Mouse (Mus musculus) mouse trophoblast stem cell (cell line): ENCODE data around the gene 9330161L09Rik.

ENCODE experiments used
- in situ Hi-C, 2 experiments: fragments of 300-500 bp; cut with MseI, MboI; formaldehyde crosslinking; loops; 2 replicates in 1 of 2; 3 replicates in 1 of 2; pipeline ENCODE4 v1.15.1; 2025

Gene 9330161L09Rik

GRCm38 (mm10) chr12:103389348-103389727 is 18.3 kb downstream of the 9330161L09Rik start:
- in situ Hi-C loops: no loop called here

GRCm38 (mm10) chr12:103388505-103389347 is 18.9 kb downstream of the 9330161L09Rik start, which contains the start of gene Otub2:
TSS of gene Otub2 (plus strand) at chr12:103388682.
- in situ Hi-C loops: no loop called here

- in situ Hi-C loops: no loop called here
Measured at GRCm38 (mm10) chr12:103380226-103380625, 27.4 kb downstream of the 9330161L09Rik start.

GRCm38 (mm10) chr12:103376774-103377173 is 30.8 kb downstream of the 9330161L09Rik start:
- in situ Hi-C loops: no loop called here

- in situ Hi-C loops: no loop called here
Measured at GRCm38 (mm10) chr12:103376124-103376523, 31.5 kb downstream of the 9330161L09Rik start.

GRCm38 (mm10) chr12:103373530-103374236 is 33.9 kb downstream of the 9330161L09Rik start:
- in situ Hi-C loops: no loop called here

- in situ Hi-C loops: no loop called here
Measured at GRCm38 (mm10) chr12:103371711-103372110, 35.9 kb downstream of the 9330161L09Rik start.

- in situ Hi-C loops: no loop called here
Measured at GRCm38 (mm10) chr12:103370861-103371260, 36.8 kb downstream of the 9330161L09Rik start.

GRCm38 (mm10) chr12:103368777-103369176 is 38.8 kb downstream of the 9330161L09Rik start:
- in situ Hi-C loops: no loop called here

- in situ Hi-C loops: no loop called here
Measured at GRCm38 (mm10) chr12:103368326-103368669, 39.3 kb downstream of the 9330161L09Rik start.

GRCm38 (mm10) chr12:103367620-103368325 is 39.8 kb downstream of the 9330161L09Rik start:
- in situ Hi-C loops: no loop called here

- in situ Hi-C loops: no loop called here
Measured at GRCm38 (mm10) chr12:103367171-103367570, 40.4 kb downstream of the 9330161L09Rik start.

GRCm38 (mm10) chr12:103362336-103362735 is 45.3 kb downstream of the 9330161L09Rik start:
- in situ Hi-C loops: no loop called here

GRCm38 (mm10) chr12:103361539-103362307 is 45.9 kb downstream of the 9330161L09Rik start:
- in situ Hi-C loops: no loop called here

- in situ Hi-C loops: no loop called here
Measured at GRCm38 (mm10) chr12:103360812-103361211, 46.8 kb downstream of the 9330161L09Rik start.

GRCm38 (mm10) chr12:103358951-103359801 is 48.4 kb downstream of the 9330161L09Rik start:
- in situ Hi-C loops: no loop called here

- in situ Hi-C loops: no loop called here
Measured at GRCm38 (mm10) chr12:103358216-103358615, 49.4 kb downstream of the 9330161L09Rik start.
